Mouse (Mus musculus) MEL (cell line): ENCODE measurements around the gene Grid2ip. TPM values are rescaled to one million over a fixed set of nuclear protein-coding genes. Genes with fewer than 3 reads are reported as not detected.

Experiments
- DNase-seq: peaks from one replicate; pipeline ENCODE4 v3.0.0; 2011; ENCODE audit warnings: low read depth, low spot score
- H3K27ac ChIP-seq: 2 replicates; pipeline ENCODE4 v1.5.1; 2012; ENCODE audit warnings: low read depth, mild to moderate bottlenecking, control low read depth, low read length, moderate library complexity; ENCODE audit not compliant: control insufficient read depth
- H3K27me3 ChIP-seq, 2 experiments: fragments of 150-350 bp in 1 of 2; sonication (generic) in 1 of 2; 2 replicates each; pipeline ENCODE4 v1.6.1; 2012; ENCODE audit warnings: low read length in 2 of 2, mild to moderate bottlenecking in 2 of 2, improper control_type of control experiment in 1 of 2, moderate library complexity in 1 of 2; ENCODE audit not compliant: insufficient read depth in 2 of 2, control insufficient read depth in 1 of 2
- H3K36me3 ChIP-seq, 2 experiments: 2 replicates each; pipeline ENCODE4 v1.6.1; 2012 to 2014; ENCODE audit warnings: low read length in 2 of 2, improper control_type of control experiment in 1 of 2, inconsistent platforms in 1 of 2, mild to moderate bottlenecking in 1 of 2; ENCODE audit not compliant: insufficient read depth in 2 of 2, control insufficient read depth in 1 of 2
- H3K4me1 ChIP-seq, 2 experiments: fragments of 150-350 bp in 1 of 2; sonication (generic) in 1 of 2; 2 replicates each; pipeline ENCODE4 v1.6.1; 2012; ENCODE audit warnings: low read length in 2 of 2, improper control_type of control experiment in 1 of 2, mild to moderate bottlenecking in 1 of 2; ENCODE audit not compliant: insufficient read depth in 2 of 2, control insufficient read depth in 1 of 2
- H3K4me3 ChIP-seq, 2 experiments: fragments of 150-350 bp in 1 of 2; sonication (generic) in 1 of 2; 2 replicates each; pipeline ENCODE4 v1.5.1; 2012; ENCODE audit warnings: low read depth in 2 of 2, low read length in 2 of 2, mild to moderate bottlenecking in 2 of 2, moderate library complexity in 2 of 2, control low read depth in 1 of 2, improper control_type of control experiment in 1 of 2; ENCODE audit not compliant: control insufficient read depth in 1 of 2, insufficient read depth in 1 of 2
- H3K79me2 ChIP-seq: 2 replicates; pipeline ENCODE4 v1.6.1; 2012; ENCODE audit warnings: mild to moderate bottlenecking, low read length, moderate library complexity; ENCODE audit not compliant: control insufficient read depth, poor library complexity, insufficient read depth
- H3K9ac ChIP-seq: 2 replicates; pipeline ENCODE4 v1.6.1; 2012; ENCODE audit warnings: low read depth, mild to moderate bottlenecking, control low read depth, low read length, moderate library complexity; ENCODE audit not compliant: control insufficient read depth, poor library complexity, severe bottlenecking
- H3K9me3 ChIP-seq: fragments of 150-350 bp; sonication (generic); replicated peaks from 2 replicates; pipeline ENCODE4 v1.6.1; 2012; ENCODE audit warnings: mild to moderate bottlenecking, low read length, improper control_type of control experiment, moderate library complexity; ENCODE audit not compliant: insufficient read depth
- CHD1 ChIP-seq: IDR thresholded peaks from 2 replicates; pipeline ENCODE4 v1.6.1; 2012; ENCODE audit warnings: low read depth, mild to moderate bottlenecking, inconsistent platforms, low read length, improper control_type of control experiment
- E2F4 ChIP-seq: IDR thresholded peaks from 2 replicates; pipeline ENCODE4 v1.6.1; 2011; ENCODE audit warnings: low read depth, low read length, improper control_type of control experiment, borderline replicate concordance
- ELF1 ChIP-seq: IDR thresholded peaks from 2 replicates; pipeline ENCODE4 v1.6.1; 2014; ENCODE audit warnings: low read depth, mild to moderate bottlenecking, inconsistent platforms, low read length, improper control_type of control experiment, moderate library complexity
- ETS1 ChIP-seq: IDR thresholded peaks from 2 replicates; pipeline ENCODE4 v1.6.1; 2012; ENCODE audit warnings: low read depth, mild to moderate bottlenecking, inconsistent platforms, low read length, improper control_type of control experiment, moderate library complexity
- HCFC1 ChIP-seq: IDR thresholded peaks from 2 replicates; pipeline ENCODE4 v1.6.1; 2012; ENCODE audit warnings: low read depth, mild to moderate bottlenecking, inconsistent platforms, low read length, improper control_type of control experiment, moderate library complexity
- JUND ChIP-seq: IDR thresholded peaks from 2 replicates; pipeline ENCODE4 v1.6.1; 2011; ENCODE audit warnings: low read depth, mild to moderate bottlenecking, improper control_type of control experiment, low read length
- KAT2A ChIP-seq: conservative IDR thresholded peaks from 2 replicates; pipeline ENCODE4 v1.6.1; 2012; ENCODE audit warnings: low read depth, low read length, improper control_type of control experiment, inconsistent platforms
- MAX ChIP-seq: IDR thresholded peaks from 2 replicates; pipeline ENCODE4 v1.6.1; 2011; ENCODE audit warnings: low read length, improper control_type of control experiment
- MAZ ChIP-seq: IDR thresholded peaks from 2 replicates; pipeline ENCODE4 v1.6.1; 2012; ENCODE audit warnings: low read depth, mild to moderate bottlenecking, inconsistent platforms, low read length, improper control_type of control experiment
- MXI1 ChIP-seq: IDR thresholded peaks from 2 replicates; pipeline ENCODE4 v1.6.1; 2011; ENCODE audit warnings: mild to moderate bottlenecking, low read depth, low read length, improper control_type of control experiment
- MYB ChIP-seq: IDR thresholded peaks from 2 replicates; pipeline ENCODE4 v1.6.1; 2011; ENCODE audit warnings: mild to moderate bottlenecking, low read depth, low read length, improper control_type of control experiment
- RCOR1 ChIP-seq: IDR thresholded peaks from 2 replicates; pipeline ENCODE4 v1.6.1; 2012; ENCODE audit warnings: low read depth, mild to moderate bottlenecking, inconsistent platforms, low read length, improper control_type of control experiment
- SIN3A ChIP-seq: IDR thresholded peaks from 2 replicates; pipeline ENCODE4 v1.6.1; 2012; ENCODE audit warnings: low read length, improper control_type of control experiment, inconsistent platforms
- TAL1 ChIP-seq: IDR thresholded peaks from 2 replicates; pipeline ENCODE4 v1.6.1; 2012; ENCODE audit warnings: mild to moderate bottlenecking, inconsistent platforms, low read length, moderate library complexity, mixed read lengths
- TBP ChIP-seq: IDR thresholded peaks from 2 replicates; pipeline ENCODE4 v1.8.0; 2011; ENCODE audit warnings: low read depth, low read length, improper control_type of control experiment
- TCF12 ChIP-seq: IDR thresholded peaks from 2 replicates; pipeline ENCODE4 v1.6.1; 2014; ENCODE audit warnings: low read depth, mild to moderate bottlenecking, inconsistent platforms, low read length, improper control_type of control experiment, moderate library complexity
- UBTF ChIP-seq: IDR thresholded peaks from 2 replicates; pipeline ENCODE4 v1.6.1; 2012; ENCODE audit warnings: low read depth, mild to moderate bottlenecking, inconsistent platforms, low read length, improper control_type of control experiment, moderate library complexity, borderline replicate concordance; ENCODE audit not compliant: insufficient read depth
- ZC3H11A ChIP-seq: IDR thresholded peaks from 2 replicates; pipeline ENCODE4 v1.6.1; 2012; ENCODE audit warnings: low read depth, mild to moderate bottlenecking, inconsistent platforms, low read length, improper control_type of control experiment
- ZKSCAN1 ChIP-seq: IDR thresholded peaks from 2 replicates; pipeline ENCODE4 v1.6.1; 2012; ENCODE audit warnings: low read depth, mild to moderate bottlenecking, inconsistent platforms, low read length, improper control_type of control experiment, moderate library complexity
- ZMIZ1 ChIP-seq: IDR thresholded peaks from 2 replicates; pipeline ENCODE4 v1.6.1; 2012; ENCODE audit warnings: low read depth, mild to moderate bottlenecking, inconsistent platforms, low read length, improper control_type of control experiment, moderate library complexity
- ZNF384 ChIP-seq: IDR thresholded peaks from 2 replicates; pipeline ENCODE4 v1.6.1; 2012; ENCODE audit warnings: low read depth, mild to moderate bottlenecking, inconsistent platforms, low read length, improper control_type of control experiment
- polyA plus RNA-seq, 2 experiments: library from polyadenylated mRNA; stranded (reverse) in 1 of 2; unstranded in 1 of 2; fragments of >175 nt in 1 of 2; fragments of >200 nt in 1 of 2; gene quantifications; 2 replicates each; pipeline versions ENCODE4 v1.2.1 to v1.2.4; 2012; ENCODE audit warnings: low replicate concordance in 2 of 2, low read depth in 1 of 2; ENCODE audit not compliant: insufficient read length in 2 of 2, insufficient read depth in 1 of 2, missing spikeins in 1 of 2
- total RNA-seq: library from RNA; depleted of rRNA; stranded (reverse); fragments of 300-350 nt; gene quantifications from 2 replicates; pipeline ENCODE4 v1.2.3, GENCODE M21; 2012

The Grid2ip gene
- total and polyA plus RNA-seq, 3 experiments = not detected

DNA sequence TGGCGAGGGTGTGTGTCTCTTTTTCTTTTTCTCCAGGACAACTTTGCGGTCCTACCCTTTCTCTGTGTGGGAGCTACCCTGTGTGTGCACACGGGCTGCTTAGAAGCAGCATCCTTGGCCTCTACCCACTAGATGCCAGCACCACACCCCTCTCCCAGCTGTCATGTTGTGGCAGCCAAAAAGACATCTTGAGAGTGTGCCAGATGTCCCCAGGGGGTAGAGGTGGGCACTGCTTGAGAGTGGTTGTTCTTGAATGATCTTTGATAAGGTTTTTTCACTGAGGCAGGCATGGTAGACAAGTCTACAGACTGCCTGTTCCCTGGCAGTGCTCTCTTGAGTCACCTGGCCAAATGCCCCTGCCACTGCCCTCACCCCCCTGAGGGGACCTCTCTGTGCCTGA, 10.8 kb downstream of the Grid2ip start:
- Histone ChIP-seq H3K4me3 (no peak overlapping the region), H3K79me2 (no peaks in the 10 kb centered on the region), H3K27ac (no peak overlapping the region), H3K4me1 (peaks cover 0 to 6% of the 10 kb centered on the region in 2 experiments; a peak in 1 of 4 replicates), H3K27me3 (no peaks in the 10 kb centered on the region), H3K36me3 (peaks cover 0 to 4% of the 10 kb centered on the region in 2 experiments; a peak in 2 of 4 replicates), H3K9ac (no peak overlapping the region), H3K9me3 (no peaks in the 10 kb centered on the region)
- DNase-seq = no peak
- TF ChIP-seq MXI1 (no peak), SIN3A (no peak), RCOR1 (no peak), ZC3H11A (no peak), JUND (no peak), HCFC1 (no peak), MYB (no peak), ZKSCAN1 (no peak), E2F4 (no peak)

GRCm38 (mm10) chr5:143369611-143370255, 12.6 kb downstream of the Grid2ip start:
- Histone ChIP-seq H3K36me3 (peaks cover 0 to 4% of the 10 kb centered on the region in 2 experiments; a peak in 2 of 4 replicates), H3K27ac (no peak overlapping the region), H3K4me3 (no peak overlapping the region), H3K79me2 (no peaks in the 10 kb centered on the region), H3K9ac (no peak overlapping the region), H3K4me1 (peaks cover 0 to 6% of the 10 kb centered on the region in 2 experiments; a peak in 1 of 4 replicates), H3K27me3 (no peaks in the 10 kb centered on the region), H3K9me3 (no peaks in the 10 kb centered on the region)
- no peak for DNase-seq
- TF ChIP-seq MAX (no peak), TAL1 (no peak), MXI1 (no peak), ZNF384 (no peak), TBP (no peak), MAZ (no peak), ELF1 (no peak), ETS1 (no peak), CHD1 (no peak), HCFC1 (no peak), ZC3H11A (no peak), SIN3A (no peak), UBTF (no peak), E2F4 (no peak), KAT2A (no peak), ZMIZ1 (no peak), TCF12 (no peak)
